8 mouse cellular contexts compared by ENCODE assay signal in the genomic region with DNA sequence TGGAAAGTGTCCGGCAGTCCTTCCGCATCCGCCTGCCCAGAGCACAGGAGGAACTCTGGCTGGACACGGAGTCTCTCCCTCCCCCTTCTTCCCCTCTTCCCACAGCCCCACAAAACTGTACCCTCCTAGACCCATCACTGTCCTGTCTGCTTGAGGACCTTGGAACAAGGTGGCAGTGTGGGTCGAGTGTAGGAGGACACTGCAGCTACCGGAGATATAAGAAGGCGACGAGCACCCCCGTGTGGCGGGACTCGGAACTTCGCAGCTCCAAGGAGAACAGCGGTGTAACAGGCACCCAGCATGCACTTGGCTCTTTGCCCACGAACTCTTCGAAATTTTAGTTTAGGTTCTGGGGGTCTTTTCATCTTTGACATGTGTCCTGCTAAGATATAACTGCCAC. TPM values are rescaled to one million over a fixed set of nuclear protein-coding genes. Genes with fewer than 3 reads are reported as not detected.
DNase-seq lines count a peak whose midpoint lies in the region; ATAC-seq and TF ChIP-seq lines count a peak whose summit lies in the region.

No protein-coding gene starts in this region.

- H3K4me1 ChIP-seq in embryonic facial prominence, embryonic 14.5 days (ENCODE audit: control insufficient read depth, insufficient read depth, low read length), result no peaks in the 10 kb centered on the region
- H3K4me1 ChIP-seq in limb, embryonic 15.5 days, result 0 out of 2 replicates have a peak, but pooled peaks cover 2% of the 10 kb centered on the region
- H3K4me1 ChIP-seq in midbrain, postnatal 0 days (ENCODE audit: insufficient read depth, low read length), result no peaks in the 10 kb centered on the region

- H3K36me3 ChIP-seq in embryonic facial prominence, embryonic 14.5 days (ENCODE audit: control insufficient read depth, insufficient read depth, low read length), result no peaks in the 10 kb centered on the region
- no peaks in the 10 kb centered on the region for H3K36me3 ChIP-seq in limb, embryonic 15.5 days
- no peaks in the 10 kb centered on the region for H3K36me3 ChIP-seq in midbrain, postnatal 0 days (ENCODE audit: insufficient read depth, low read length)

- H3K4me2 ChIP-seq in embryonic facial prominence, embryonic 14.5 days (ENCODE audit: low read depth, low read length), result peak overlapping the region; percentile 54
- H3K4me2 ChIP-seq in limb, embryonic 15.5 days, result peak overlapping the region; percentile 40; the same call in 1 of the 2 replicates
- H3K4me2 ChIP-seq in midbrain, postnatal 0 days (ENCODE audit: low read depth, low read length, poor library complexity, severe bottlenecking), result no peak overlapping the region; the same call in 1 of the 2 replicates

- WGBS in embryonic facial prominence, embryonic 14.5 days, result 14% methylated on average over 15 of the region's 15 CpGs
- WGBS in limb, embryonic 15.5 days, result 11% methylated on average over 15 of the region's 15 CpGs
- WGBS in midbrain, postnatal 0 days, result 12% methylated on average over 15 of the region's 15 CpGs

- peak overlapping the region; percentile 20 for H3K4me3 ChIP-seq in embryonic facial prominence, embryonic 14.5 days (ENCODE audit: low read depth, low read length)
- peak overlapping the region; percentile 21; the same call in 1 of the 2 replicates for H3K4me3 ChIP-seq in limb, embryonic 15.5 days
- no peak overlapping the region for H3K4me3 ChIP-seq in midbrain, postnatal 0 days (ENCODE audit: low read depth, low read length)

- TF ChIP-seq CTCF in midbrain, postnatal 0 days (IDR thresholded peaks at IDR 0.05), result peak; percentile 91

- H3K27me3 ChIP-seq in embryonic facial prominence, embryonic 14.5 days (replicated peaks; ENCODE audit: control insufficient read depth, insufficient read depth, low read length), result 0 out of 2 replicates have a peak, but pooled peaks cover 3% of the 10 kb centered on the region
- no peaks in the 10 kb centered on the region; the same call in 1 of the 2 replicates for H3K27me3 ChIP-seq in limb, embryonic 15.5 days
- no peaks in the 10 kb centered on the region for H3K27me3 ChIP-seq in midbrain, postnatal 0 days (ENCODE audit: insufficient read depth, low read length)

- peak; percentile 85 for DNase-seq in 3T3-L1 (ENCODE audit: low read depth, low spot score)
- DNase-seq in adrenal gland, postnatal 4 days (ENCODE audit: low spot score in 2 of 2), result peak; percentile 71 to 72
- peak; percentile 89 for DNase-seq in embryonic facial prominence, embryonic 14.5 days (ENCODE audit: low spot score)
- peak; percentile 67 to 80 for DNase-seq in heart, adult 9 months (ENCODE audit: low spot score in 2 of 2)
- DNase-seq in kidney, adult 9 months, result peak; percentile 90
- peak; percentile 91 for DNase-seq in midbrain, postnatal 0 days (ENCODE audit: low spot score)
- DNase-seq in spleen, postnatal 10 days (ENCODE audit: low spot score in 2 of 2), result peak; percentile 89 to 93

- peak; percentile 80 for ATAC-seq in embryonic facial prominence, embryonic 14.5 days (ENCODE audit: low read depth)
- no peak; the same call in 1 of the 2 replicates for ATAC-seq in limb, embryonic 15.5 days (ENCODE audit: insufficient number of reproducible peaks, low FRiP score, low TSS enrichment, low read depth)
- ATAC-seq in midbrain, postnatal 0 days (ENCODE audit: low FRiP score), result peak; percentile 84

- peak overlapping the region; percentile 45; the same call in 1 of the 2 replicates for H3K9ac ChIP-seq in embryonic facial prominence, embryonic 14.5 days (ENCODE audit: low read depth, low read length)
- no peak overlapping the region for H3K9ac ChIP-seq in limb, embryonic 15.5 days
- H3K9ac ChIP-seq in midbrain, postnatal 0 days (replicated peaks; ENCODE audit: low read length, poor library complexity, severe bottlenecking), result no peak overlapping the region

- no peak overlapping the region for H3K27ac ChIP-seq in embryonic facial prominence, embryonic 14.5 days (replicated peaks; ENCODE audit: low read depth, low read length)
- H3K27ac ChIP-seq in limb, embryonic 15.5 days, result no peak overlapping the region
- no peak overlapping the region for H3K27ac ChIP-seq in midbrain, postnatal 0 days (ENCODE audit: low read depth, low read length)

- no peaks in the 10 kb centered on the region for H3K9me3 ChIP-seq in embryonic facial prominence, embryonic 14.5 days (ENCODE audit: control insufficient read depth, low read length)
- H3K9me3 ChIP-seq in limb, embryonic 15.5 days, result no peaks in the 10 kb centered on the region
- H3K9me3 ChIP-seq in midbrain, postnatal 0 days (ENCODE audit: low read length), result no peaks in the 10 kb centered on the region

RNA-seq across cellular contexts. Expression of a gene that starts 23.0 kb away (rescaled TPM):
- 10 to 100 TPM; 23.4 to 29.2 TPM for total RNA-seq in adrenal gland, postnatal 4 days (2021)
- 28.7 and 31.3 TPM in 2 replicates for polyA plus RNA-seq in embryonic facial prominence, embryonic 14.5 days (2014; fragmentation: Nextera tagmentation; extraction: Ambion mirVana)
- polyA plus RNA-seq in limb, embryonic 15.5 days (2015; fragmentation: Nextera tagmentation; extraction: Ambion mirVana), result 28.4 and 28.6 TPM in 2 replicates
- 46.4 and 47.5 TPM in 2 replicates for total RNA-seq in midbrain, postnatal 0 days (2014; rRNA removed)
- polyA plus RNA-seq in midbrain, postnatal 0 days (2015; fragmentation: Nextera tagmentation; extraction: Ambion mirVana), result 8.6 and 8.7 TPM in 2 replicates

RNA-seq across cellular contexts. Expression of a gene that starts 24.7 kb away (rescaled TPM):
- 1 to 10 TPM in 1 of 2 experiments, not detected in 1; 1.5 TPM for total RNA-seq in adrenal gland, postnatal 4 days (2021)
- 1.0 and 1.8 TPM in 2 replicates for polyA plus RNA-seq in embryonic facial prominence, embryonic 14.5 days (2014; fragmentation: Nextera tagmentation; extraction: Ambion mirVana)
- polyA plus RNA-seq in limb, embryonic 15.5 days (2015; fragmentation: Nextera tagmentation; extraction: Ambion mirVana), result 0.78 and 0.79 TPM in 2 replicates
- total RNA-seq in midbrain, postnatal 0 days (2014; rRNA removed), result 3.2 and 3.6 TPM in 2 replicates
- 2.7 and 2.8 TPM in 2 replicates for polyA plus RNA-seq in midbrain, postnatal 0 days (2015; fragmentation: Nextera tagmentation; extraction: Ambion mirVana)

RNA-seq across cellular contexts. Expression of a gene that starts 28.3 kb away (rescaled TPM):
- 1,000 to 10,000 TPM; 3,034 to 3,470 TPM for total RNA-seq in adrenal gland, postnatal 4 days (2021)
- polyA plus RNA-seq in embryonic facial prominence, embryonic 14.5 days (2014; fragmentation: Nextera tagmentation; extraction: Ambion mirVana), result 15,250 and 18,270 TPM in 2 replicates
- 16,413 and 16,715 TPM in 2 replicates for polyA plus RNA-seq in limb, embryonic 15.5 days (2015; fragmentation: Nextera tagmentation; extraction: Ambion mirVana)
- 1,333 and 2,070 TPM in 2 replicates for total RNA-seq in midbrain, postnatal 0 days (2014; rRNA removed)
- polyA plus RNA-seq in midbrain, postnatal 0 days (2015; fragmentation: Nextera tagmentation; extraction: Ambion mirVana), result 1,100 and 1,214 TPM in 2 replicates

RNA-seq across cellular contexts. Expression of a gene that starts 37.8 kb away (rescaled TPM):
- 1 to 10 TPM; 3.9 to 5.3 TPM for total RNA-seq in adrenal gland, postnatal 4 days (2021)
- polyA plus RNA-seq in embryonic facial prominence, embryonic 14.5 days (2014; fragmentation: Nextera tagmentation; extraction: Ambion mirVana), result 1.2 and 1.7 TPM in 2 replicates
- 1.1 TPM in 2 replicates for polyA plus RNA-seq in limb, embryonic 15.5 days (2015; fragmentation: Nextera tagmentation; extraction: Ambion mirVana)
- total RNA-seq in midbrain, postnatal 0 days (2014; rRNA removed), result 1.7 and 5.9 TPM in 2 replicates
- polyA plus RNA-seq in midbrain, postnatal 0 days (2015; fragmentation: Nextera tagmentation; extraction: Ambion mirVana), result 1.9 and 3.1 TPM in 2 replicates

RNA-seq across cellular contexts. Expression of a gene that starts 41.3 kb away (rescaled TPM):
- total RNA-seq in adrenal gland, postnatal 4 days (2021), result 1,000 to 10,000 TPM; 4,498 to 5,274 TPM
- 6,016 and 7,188 TPM in 2 replicates for polyA plus RNA-seq in embryonic facial prominence, embryonic 14.5 days (2014; fragmentation: Nextera tagmentation; extraction: Ambion mirVana)
- 6,189 and 6,336 TPM in 2 replicates for polyA plus RNA-seq in limb, embryonic 15.5 days (2015; fragmentation: Nextera tagmentation; extraction: Ambion mirVana)
- total RNA-seq in midbrain, postnatal 0 days (2014; rRNA removed), result 562 and 930 TPM in 2 replicates
- polyA plus RNA-seq in midbrain, postnatal 0 days (2015; fragmentation: Nextera tagmentation; extraction: Ambion mirVana), result 470 and 497 TPM in 2 replicates

Comparison
In these comparisons a context has a peak if more than half of its experiments do, and no peak if none do; other contexts are left out.
1. RNA of a gene that starts 28.3 kb away (polyA plus RNA-seq): 15,250 to 18,270 TPM in embryonic facial prominence, embryonic 14.5 days and 16,413 to 16,715 TPM in limb, embryonic 15.5 days; 1,100 to 1,214 TPM in midbrain, postnatal 0 days; every median in the first group is over 10 times any median in the second.
2. Peak in every context shown above with its lines, with median percentiles within 50 percentile points of each other: DNase-seq.